8 mouse cellular contexts compared by ENCODE assay signal in the genomic region with DNA sequence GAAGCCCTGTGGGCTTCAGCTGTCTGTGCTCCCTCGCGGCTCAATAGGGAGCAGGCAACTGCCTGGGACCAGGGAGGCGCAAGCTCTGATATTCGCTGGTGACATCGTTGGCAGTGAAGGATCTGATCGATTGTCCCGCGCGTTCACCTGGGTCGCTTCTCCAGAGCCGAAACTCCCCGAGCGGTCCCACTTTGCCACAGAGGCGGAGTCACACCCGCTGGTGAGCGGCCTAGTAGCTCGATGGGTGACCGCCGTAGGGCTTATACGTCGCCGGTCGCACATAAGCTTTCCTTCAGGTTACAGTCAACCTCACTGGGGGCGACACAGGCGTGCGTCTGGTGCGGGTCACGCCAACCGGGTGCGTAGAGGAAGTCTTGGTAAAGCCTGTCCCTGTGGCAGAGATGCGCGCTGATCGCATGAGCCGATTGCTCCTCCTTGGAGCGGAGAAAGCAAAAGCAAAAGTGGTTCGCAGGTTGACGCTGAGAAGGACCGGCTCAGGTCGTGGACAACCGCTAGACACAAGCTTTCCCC. TPM values are rescaled to one million over a fixed set of nuclear protein-coding genes. Genes with fewer than 3 reads are reported as not detected.
DNase-seq lines count a peak whose midpoint lies in the region; ATAC-seq lines count a peak whose summit lies in the region.

No protein-coding gene starts in this region.

- H3K9me3 ChIP-seq in lung, embryonic 15.5 days = no peaks in the 10 kb centered on the region
- H3K9me3 ChIP-seq in embryonic facial prominence, embryonic 11.5 days (replicated peaks; ENCODE audit: control insufficient read depth, low read length) = no peaks in the 10 kb centered on the region
- no peaks in the 10 kb centered on the region for H3K9me3 ChIP-seq in midbrain, embryonic 11.5 days (ENCODE audit: control insufficient read depth, low read length)

- WGBS in lung, embryonic 15.5 days = 5% methylated on average over 40 of the region's 40 CpGs
- WGBS in embryonic facial prominence, embryonic 11.5 days = under 1% methylated on average over 40 of the region's 40 CpGs
- WGBS in midbrain, embryonic 11.5 days = under 1% methylated on average over 40 of the region's 40 CpGs

- peaks cover 75% of the 10 kb centered on the region for H3K27me3 ChIP-seq in lung, embryonic 15.5 days
- peaks cover 60% of the 10 kb centered on the region for H3K27me3 ChIP-seq in embryonic facial prominence, embryonic 11.5 days (ENCODE audit: control insufficient read depth, insufficient read depth, low read length)
- peaks cover 83% of the 10 kb centered on the region for H3K27me3 ChIP-seq in midbrain, embryonic 11.5 days (ENCODE audit: control insufficient read depth, insufficient read depth, low read length)

- peaks cover 36% of the 10 kb centered on the region for H3K4me1 ChIP-seq in lung, embryonic 15.5 days
- H3K4me1 ChIP-seq in embryonic facial prominence, embryonic 11.5 days (ENCODE audit: control insufficient read depth, insufficient read depth, low read length) = peaks cover 3% of the 10 kb centered on the region; the same call in 1 of the 2 replicates
- H3K4me1 ChIP-seq in midbrain, embryonic 11.5 days (ENCODE audit: control insufficient read depth, insufficient read depth, low read length) = peaks cover 19% of the 10 kb centered on the region

- 0 out of 2 replicates have a peak, but pooled peaks cover 5% of the 10 kb centered on the region for H3K36me3 ChIP-seq in lung, embryonic 15.5 days
- H3K36me3 ChIP-seq in embryonic facial prominence, embryonic 11.5 days (replicated peaks; ENCODE audit: control insufficient read depth, insufficient read depth, low read depth, low read length) = no peaks in the 10 kb centered on the region
- no peaks in the 10 kb centered on the region for H3K36me3 ChIP-seq in midbrain, embryonic 11.5 days (ENCODE audit: control insufficient read depth, insufficient read depth, low read length)

- H3K4me3 ChIP-seq in lung, embryonic 15.5 days = peak overlapping the region; percentile 54
- peak overlapping the region; percentile 60 for H3K4me3 ChIP-seq in embryonic facial prominence, embryonic 11.5 days (ENCODE audit: low read depth, low read length)
- peak overlapping the region; percentile 27 for H3K4me3 ChIP-seq in midbrain, embryonic 11.5 days (ENCODE audit: low read depth, low read length)

- 0 out of 2 replicates have a peak overlapping the region, but pooled peaks have one; percentile 9 for H3K27ac ChIP-seq in lung, embryonic 15.5 days
- no peak overlapping the region for H3K27ac ChIP-seq in embryonic facial prominence, embryonic 11.5 days (replicated peaks; ENCODE audit: low read depth, low read length)
- H3K27ac ChIP-seq in midbrain, embryonic 11.5 days (ENCODE audit: low read depth, low read length) = no peak overlapping the region

- DNase-seq in lung, adult 18-20 months = no peak
- no peak for DNase-seq in embryonic facial prominence, embryonic 11.5 days (ENCODE audit: low spot score)
- DNase-seq in induced T-regulatory cell, adult 2 months (ENCODE audit: low read depth) = peak; percentile 57
- DNase-seq in midbrain, embryonic 11.5 days (ENCODE audit: low spot score, missing footprints) = peak; percentile 96
- no peak for DNase-seq in cerebellum, postnatal 4 days (ENCODE audit: low spot score in 2 of 2)
- DNase-seq in layer of hippocampus, adult 18-20 months (ENCODE audit: low spot score in 2 of 2) = no peak
- no peak for DNase-seq in frontal cortex, postnatal 10 days (ENCODE audit: low spot score in 2 of 2)

- no peak for ATAC-seq in lung, embryonic 15.5 days (ENCODE audit: borderline replicate concordance, extremely low read depth, low FRiP score, low TSS enrichment)
- ATAC-seq in embryonic facial prominence, embryonic 11.5 days (replicated peaks; ENCODE audit: insufficient number of reproducible peaks, low FRiP score, low TSS enrichment, low read depth) = no peak
- 0 out of 2 replicates have a peak, but pooled peaks have one; percentile 8 for ATAC-seq in midbrain, embryonic 11.5 days (ENCODE audit: low FRiP score)

- peak overlapping the region; percentile 73 for H3K9ac ChIP-seq in lung, embryonic 15.5 days
- H3K9ac ChIP-seq in embryonic facial prominence, embryonic 11.5 days (replicated peaks; ENCODE audit: low read length) = peak overlapping the region; percentile 66
- H3K9ac ChIP-seq in midbrain, embryonic 11.5 days (ENCODE audit: low read length) = no peak overlapping the region

- peak overlapping the region; percentile 77 for H3K4me2 ChIP-seq in lung, embryonic 15.5 days
- peak overlapping the region; percentile 56 for H3K4me2 ChIP-seq in embryonic facial prominence, embryonic 11.5 days (ENCODE audit: low read depth, low read length)
- peak overlapping the region; percentile 38 for H3K4me2 ChIP-seq in midbrain, embryonic 11.5 days

RNA-seq across cellular contexts. Expression of a gene that starts 3.8 kb away (rescaled TPM):
- polyA plus RNA-seq in lung, embryonic 15.5 days (2015; fragmentation: Nextera tagmentation; extraction: Ambion mirVana) = 29.5 and 30.4 TPM in 2 replicates
- 12.3 and 14.7 TPM in 2 replicates for polyA plus RNA-seq in embryonic facial prominence, embryonic 11.5 days (2014; fragmentation: Nextera tagmentation; extraction: Ambion mirVana)
- polyA plus RNA-seq in midbrain, embryonic 11.5 days (2014; fragmentation: Nextera tagmentation; extraction: Ambion mirVana) = 5.1 and 5.6 TPM in 2 replicates
- 1 to 10 TPM; 4.0 to 5.5 TPM for total RNA-seq in layer of hippocampus, adult 18-20 months (2021)

Comparison
In these comparisons a context has a peak if more than half of its experiments do, and no peak if none do; other contexts are left out.
1. DNase-seq: peak in induced T-regulatory cell, adult 2 months (single experiment) and midbrain, embryonic 11.5 days (single experiment); none in lung, adult 18-20 months (0 of 2), embryonic facial prominence, embryonic 11.5 days (single experiment), cerebellum, postnatal 4 days (0 of 2), layer of hippocampus, adult 18-20 months (0 of 2) and frontal cortex, postnatal 10 days (0 of 2).
2. Peak in every context shown above with its lines, with median percentiles within 50 percentile points of each other: H3K4me2 ChIP-seq and H3K4me3 ChIP-seq.